Mouse (Mus musculus) E14TG2a.4 (cell line): ENCODE measurements around the gene Tmem129.

ENCODE experiments used
- CTCF ChIP-seq: conservative IDR thresholded peaks from 2 replicates; pipeline ENCODE4 v1.5.1; 2014; ENCODE audit warnings: low read length
- NANOG ChIP-seq: IDR thresholded peaks from 2 replicates; pipeline ENCODE4 v1.6.1; 2014; ENCODE audit warnings: borderline replicate concordance, low read length, mixed read lengths

DNA sequence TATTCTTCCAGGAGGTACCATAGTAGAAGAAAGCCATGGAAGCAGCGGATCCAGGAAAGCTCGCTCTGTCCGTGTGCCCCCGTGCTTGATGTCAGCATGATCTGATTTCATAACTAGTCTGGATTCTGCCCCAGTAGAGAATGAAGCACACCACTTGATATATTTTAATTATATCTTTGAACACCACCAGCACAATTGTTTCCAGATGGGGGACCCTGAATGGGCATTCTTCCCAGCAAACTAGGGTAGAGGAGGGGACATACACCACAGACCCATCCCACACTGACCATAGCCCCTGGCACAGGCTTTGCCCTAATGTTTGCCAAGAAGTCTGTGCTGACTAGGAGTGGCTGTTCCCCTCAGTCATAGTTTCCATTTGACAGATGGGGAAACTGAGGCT lies 26.7 kb upstream of the Tmem129 start:
- no peak for TF ChIP-seq CTCF
- TF ChIP-seq NANOG = no peak
